Mouse (Mus musculus) naive thymus-derived CD4-positive, alpha-beta T cell, adult 5 months (primary cell): ENCODE data around the gene BC030867. TPM values are rescaled to one million over a fixed set of nuclear protein-coding genes. Genes with fewer than 3 reads are reported as not detected.

Experiments
- polyA plus RNA-seq: library from polyadenylated mRNA; unstranded; fragments of 100-300 nt; shearing (Covaris generic); gene quantifications from one replicate; pipeline ENCODE4 v1.2.1, GENCODE M21; 2017

Gene BC030867
- polyA plus RNA-seq, result not detected

GRCm38 (mm10) chr11:102248630-102249230, at the start of gene BC030867:
Gene BC030867 (plus strand): TSS chr11:102248882.

DNA sequence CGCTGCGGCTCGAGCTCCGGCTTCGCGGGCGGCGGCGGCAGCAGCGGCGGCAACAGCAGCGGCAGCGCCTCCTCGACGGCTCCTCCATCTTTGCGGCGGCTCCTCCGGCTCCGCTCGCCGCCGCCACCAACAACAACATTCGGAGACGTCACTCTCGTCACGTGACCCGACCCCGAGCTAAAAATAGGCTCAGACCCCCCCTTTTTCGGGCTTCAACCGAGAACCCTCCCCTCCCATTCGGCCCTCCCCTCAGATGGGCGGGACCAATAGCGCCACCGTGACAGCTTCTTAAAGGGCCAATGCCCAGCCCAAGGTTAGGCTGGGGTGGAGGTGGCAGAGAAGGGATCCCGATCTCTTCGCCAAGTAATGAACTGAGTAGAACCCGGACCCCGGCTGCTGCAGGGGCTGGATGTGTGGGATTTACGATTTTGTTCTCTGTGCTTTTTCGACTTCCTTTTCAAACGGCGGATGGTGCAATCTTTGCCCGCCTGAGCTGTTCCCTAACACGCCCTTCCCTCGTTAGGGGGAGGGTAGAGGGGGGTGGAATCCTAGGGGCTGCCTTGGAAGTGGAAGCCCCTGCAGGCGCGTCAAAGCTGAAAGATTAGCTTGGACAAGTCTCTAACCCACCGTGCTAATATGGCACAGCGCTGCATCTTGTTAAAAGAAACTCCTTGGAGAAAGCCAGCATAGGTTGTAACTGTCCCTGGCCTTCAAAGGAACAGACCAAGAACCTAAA, 18.5 kb upstream of the BC030867 start, which contains the start of gene Hdac5:
Gene Hdac5, minus strand, starts transcription at position 161 of the 736 bp plus-strand sequence.

DNA sequence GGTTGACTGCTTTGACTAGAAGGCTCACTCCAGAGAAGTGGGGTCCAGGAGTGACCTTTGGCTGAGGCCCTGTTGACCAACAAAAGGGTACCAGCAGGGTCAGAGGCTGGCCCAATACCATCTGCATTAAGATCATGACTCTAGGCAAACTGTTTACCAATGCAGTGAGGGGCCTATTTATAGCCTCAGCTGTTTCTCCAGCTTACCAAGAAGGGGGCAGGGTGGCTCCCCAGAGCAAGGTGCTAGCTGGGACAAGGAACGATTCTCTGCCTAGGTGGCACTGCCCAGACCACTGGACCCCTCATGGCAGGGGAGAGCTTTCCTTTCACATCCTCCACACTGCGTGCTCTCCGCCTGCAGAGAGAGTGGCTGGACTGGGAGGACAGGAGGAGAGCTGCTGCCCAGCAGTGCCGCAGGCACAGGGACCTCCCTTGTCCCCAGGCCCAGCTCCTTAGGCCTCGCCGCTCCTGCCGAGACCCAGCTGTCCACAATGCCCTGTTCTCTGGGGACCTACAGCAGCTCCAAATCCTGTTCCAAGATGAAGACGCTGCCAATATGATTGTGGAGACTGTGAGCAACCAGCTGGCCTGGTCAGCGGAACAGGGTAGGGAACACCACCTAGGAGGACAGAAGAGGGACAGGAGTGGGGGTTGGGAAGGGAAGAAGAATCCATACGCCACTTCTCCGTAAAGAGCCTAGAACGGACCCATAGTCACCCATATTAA, 20.0 kb downstream of the BC030867 start, which contains the start of gene Asb16:
Gene Asb16, plus strand, starts transcription at position 224 of the 725 bp plus-strand sequence.

GRCm38 (mm10) chr11:102284501-102285094, 35.9 kb downstream of the BC030867 start, which contains the start of gene Tmub2:
Gene Tmub2 (plus strand): TSS chr11:102284931.

DNA sequence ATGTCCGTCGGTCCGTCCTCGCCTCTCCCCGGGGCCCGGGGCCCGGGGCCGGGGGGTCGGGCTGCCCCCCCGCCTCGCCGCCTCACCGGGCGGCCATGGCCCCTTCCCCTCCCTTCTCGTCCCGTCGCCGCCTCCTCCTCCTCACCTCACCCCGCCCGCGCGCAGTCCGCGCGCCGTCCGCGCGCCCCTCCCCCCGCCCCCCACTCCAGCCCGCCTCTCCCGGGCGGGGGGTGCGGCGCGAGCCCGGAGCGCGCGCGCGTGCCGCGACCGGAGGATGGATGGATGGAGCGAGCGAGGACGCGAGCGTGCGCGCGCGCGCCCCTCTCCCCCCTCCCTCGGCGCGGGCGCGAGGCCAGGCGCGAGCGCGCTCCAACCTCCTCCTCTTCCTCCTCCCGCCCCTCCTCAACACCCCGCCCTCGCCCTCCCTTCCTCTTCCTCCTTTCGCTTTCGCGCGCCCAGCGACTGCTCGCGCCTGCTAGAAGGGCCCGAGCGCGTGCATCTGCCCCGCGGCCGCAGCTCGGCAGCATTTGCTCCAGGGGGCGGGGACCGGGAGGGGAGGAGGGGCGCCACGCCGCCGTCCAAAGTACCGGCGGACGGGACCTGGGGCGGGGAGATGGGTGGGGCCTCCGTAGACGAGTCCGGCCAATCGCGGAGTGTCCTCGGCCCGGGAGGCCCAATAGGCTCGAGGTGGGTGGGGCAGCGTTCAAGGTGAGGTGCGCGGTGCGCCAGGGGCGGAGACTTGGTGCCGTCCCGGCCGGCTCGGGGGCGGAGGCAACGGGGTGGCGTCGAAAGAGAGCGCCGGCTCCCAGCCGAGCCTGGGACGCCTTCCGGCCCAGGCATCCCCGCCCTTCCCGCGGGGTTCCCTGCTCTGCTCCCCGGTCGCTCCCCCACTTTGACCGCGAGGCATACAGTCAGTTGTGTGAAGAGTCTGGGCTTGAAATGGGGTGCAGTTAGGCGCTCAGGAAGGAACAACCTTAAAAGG, 48.1 kb downstream of the BC030867 start, which contains the start of gene Atxn7l3:
Gene Atxn7l3, minus strand, starts transcription at position 141 of the 982 bp plus-strand sequence.

Other genes starting within 250 kb of the BC030867 start
- gene Mpp3, start 220.4 kb upstream of the BC030867 start, polyA plus RNA-seq, result 0.12 TPM
- not detected for gene Cd300lg, start 207.4 kb upstream of the BC030867 start, polyA plus RNA-seq
- 0.80 TPM for gene Mpp2, start 160.4 kb upstream of the BC030867 start, polyA plus RNA-seq
- not detected for gene Ppy, start 147.6 kb upstream of the BC030867 start, polyA plus RNA-seq
- not detected for gene Pyy, start 141.1 kb upstream of the BC030867 start, polyA plus RNA-seq
- not detected for gene Nags, start 103.4 kb upstream of the BC030867 start, polyA plus RNA-seq
- gene Tmem101, start 92.5 kb upstream of the BC030867 start, polyA plus RNA-seq, result 3.7 TPM
- gene Lsm12, start 63.6 kb upstream of the BC030867 start, polyA plus RNA-seq, result 106 TPM
- 28.8 TPM for gene G6pc3, start 59.3 kb upstream of the BC030867 start, polyA plus RNA-seq
- gene Hdac5, start 18.7 kb upstream of the BC030867 start, polyA plus RNA-seq, result 77.9 TPM
- not detected for gene Asb16, start 19.9 kb downstream of the BC030867 start, polyA plus RNA-seq
- 48.9 TPM for gene Tmub2, start 36.0 kb downstream of the BC030867 start, polyA plus RNA-seq
- gene Atxn7l3, start 47.7 kb downstream of the BC030867 start, polyA plus RNA-seq, result 21.2 TPM
- 118 TPM for gene Ubtf, start 70.9 kb downstream of the BC030867 start, polyA plus RNA-seq
- not detected for gene Slc4a1, start 117.3 kb downstream of the BC030867 start, polyA plus RNA-seq
- gene Rundc3a, start 144.5 kb downstream of the BC030867 start, polyA plus RNA-seq, result 4.2 TPM
- gene Slc25a39, start 159.1 kb downstream of the BC030867 start, polyA plus RNA-seq, result 46.0 TPM
- 11.8 TPM for gene Grn, start 181.4 kb downstream of the BC030867 start, polyA plus RNA-seq
- not detected for gene Fam171a2, start 198.8 kb downstream of the BC030867 start, polyA plus RNA-seq
- 2.0 TPM for gene Itga2b, start 221.2 kb downstream of the BC030867 start, polyA plus RNA-seq